Mouse (Mus musculus) stomach, postnatal 0 days (tissue): Measurements from ENCODE around the gene 6030408B16Rik. TPM values are rescaled to one million over a fixed set of nuclear protein-coding genes. Genes with fewer than 3 reads are reported as not detected.
A peak's percentile ranks its signal among the peaks of the same experiment; 100 is the strongest.

ENCODE experiments used
- ATAC-seq: fragments of 200-750 bp; cut with Nextera tagmentation; 2 replicates; pipeline ENCODE4 v1.8.0; 2017; ENCODE audit not compliant: low FRiP score, low TSS enrichment
- DNase-seq: peaks from one replicate; pipeline ENCODE4 v3.0.0-alpha.2; 2016; ENCODE audit warnings: low spot score
- H3K27ac ChIP-seq: fragments of 300-500 bp; sonication (generic); replicated peaks from 2 replicates; pipeline ENCODE4 v1.5.1; 2014; ENCODE audit warnings: mild to moderate bottlenecking, control low read depth
- H3K27me3 ChIP-seq: fragments of 300-500 bp; sonication (generic); 2 replicates; pipeline ENCODE4 v1.6.1; 2014; ENCODE audit warnings: low read length; ENCODE audit not compliant: control insufficient read depth, insufficient read depth
- H3K36me3 ChIP-seq: fragments of 300-500 bp; sonication (generic); 2 replicates; pipeline ENCODE4 v1.6.1; 2014; ENCODE audit warnings: low read length, mixed read lengths; ENCODE audit not compliant: control insufficient read depth, insufficient read depth
- H3K4me1 ChIP-seq: fragments of 300-500 bp; sonication (generic); replicated peaks from 2 replicates; pipeline ENCODE4 v1.6.1; 2014; ENCODE audit warnings: antibody characterized with exemption; ENCODE audit not compliant: control insufficient read depth, insufficient read depth
- H3K4me2 ChIP-seq: fragments of 300-500 bp; sonication (generic); replicated peaks from 2 replicates; pipeline ENCODE4 v1.6.1; 2014; ENCODE audit warnings: low read depth, mild to moderate bottlenecking, control low read depth, moderate library complexity
- H3K4me3 ChIP-seq: fragments of 300-500 bp; sonication (generic); 2 replicates; pipeline ENCODE4 v1.5.1; 2014; ENCODE audit warnings: low read depth, low read length, control low read depth
- H3K9ac ChIP-seq: fragments of 300-500 bp; sonication (generic); 2 replicates; pipeline ENCODE4 v1.6.1; 2014; ENCODE audit warnings: mild to moderate bottlenecking, low read length, control low read depth, mixed read lengths
- H3K9me3 ChIP-seq: fragments of 300-500 bp; sonication (generic); 2 replicates; pipeline ENCODE4 v1.6.1; 2016; ENCODE audit warnings: low read length; ENCODE audit not compliant: control insufficient read depth
- CTCF ChIP-seq: IDR thresholded peaks from 2 replicates; pipeline ENCODE4 v1.5.1; 2016; ENCODE audit warnings: antibody characterized with exemption, low read depth, mild to moderate bottlenecking, moderate library complexity
- EP300 ChIP-seq: optimal IDR thresholded peaks from 2 replicates; pipeline ENCODE3; 2016; ENCODE audit warnings: antibody characterized with exemption
- WGBS: fragments of 180-500 bp; shearing (Covaris S2); extraction: QIAGEN DNeasy Blood & Tissue Kit; methylation state at CpG from one replicate; pipeline ENCODE4 v1.1.7; 2014; 5-methylcytosine and 5-hydroxymethylcytosine counted together
- polyA plus RNA-seq: library from polyadenylated mRNA; unstranded; fragments of >200 nt; fragmentation: Nextera tagmentation; extraction: Ambion mirVana; gene quantifications from 2 replicates; pipeline ENCODE4 v1.2.1, GENCODE M21; 2015

Gene 6030408B16Rik
- polyA plus RNA-seq, 1 experiment from 2014 or later, result 2.4 TPM

DNA sequence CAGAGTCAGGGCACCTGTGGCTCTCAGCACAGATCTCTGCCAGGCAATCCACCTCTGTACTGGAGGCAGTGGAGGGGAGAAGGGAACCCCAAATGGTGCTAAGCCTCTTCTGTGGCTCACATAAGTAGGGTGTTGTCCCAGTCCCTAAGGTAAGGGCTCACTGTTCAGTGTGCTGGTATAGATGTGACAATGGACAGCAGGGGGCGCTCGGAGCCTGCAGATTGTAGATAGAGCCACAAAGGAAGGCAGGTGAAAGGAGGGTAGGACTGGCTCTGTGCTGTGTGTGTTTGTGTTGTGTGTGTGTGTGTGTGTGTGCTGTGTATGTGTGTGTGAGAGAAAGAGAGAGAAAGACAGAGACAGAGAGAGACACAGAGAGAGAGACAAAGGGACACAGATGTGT lies 46.5 kb downstream of the 6030408B16Rik start:
- DNase-seq (peak; percentile 92), ATAC-seq (peak; percentile 82)
- H3K9me3 ChIP-seq, result no peaks in the 10 kb centered on the region
- H3K9ac ChIP-seq, result no peak overlapping the region
- H3K27ac ChIP-seq, result peak overlapping the region; percentile 58
- no peaks in the 10 kb centered on the region for H3K4me1 ChIP-seq
- TF ChIP-seq CTCF, result peak; percentile 100
- TF ChIP-seq EP300, result no peak
- H3K36me3 ChIP-seq, result no peaks in the 10 kb centered on the region
- H3K27me3 ChIP-seq, result no peaks in the 10 kb centered on the region
- H3K4me2 ChIP-seq, result no peak overlapping the region
- 0% methylated on average over 2 of the region's 2 CpGs for WGBS
- no peak overlapping the region for H3K4me3 ChIP-seq

DNA sequence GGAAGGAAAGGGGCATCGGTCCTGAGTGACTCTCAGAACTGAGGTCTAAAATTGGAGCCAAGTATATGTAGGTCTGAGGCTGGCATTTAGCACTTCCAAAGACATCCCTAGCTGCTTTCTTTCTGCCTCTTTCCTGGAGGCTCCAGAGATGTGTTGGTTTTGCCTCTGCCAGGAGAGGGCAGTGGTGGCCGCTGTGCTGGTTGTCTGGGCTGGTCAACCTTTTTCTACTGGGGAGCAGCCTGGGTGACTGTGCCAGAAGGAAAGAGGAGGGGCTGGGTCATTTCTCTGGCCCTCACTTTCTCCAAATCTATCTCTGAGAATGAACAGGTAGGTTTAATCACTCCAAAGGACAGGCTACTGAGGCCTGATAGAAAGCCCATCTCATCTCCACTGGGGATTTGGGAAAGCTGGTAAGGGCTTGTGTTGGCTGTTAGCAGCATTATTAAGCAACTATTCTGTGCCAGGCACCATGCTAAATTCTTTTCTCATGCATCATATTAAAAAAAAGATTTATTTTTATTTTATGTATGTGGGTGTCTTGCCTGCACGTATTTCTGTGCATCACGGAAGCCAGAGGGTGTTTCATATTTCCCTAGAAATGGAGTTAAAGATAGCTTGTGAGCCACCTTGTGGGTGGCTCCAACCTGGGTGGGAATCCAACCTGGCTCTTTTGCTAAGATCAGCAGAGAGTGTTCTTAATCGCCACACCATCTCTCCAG lies 48.9 kb downstream of the 6030408B16Rik start:
- no peaks in the 10 kb centered on the region for H3K9me3 ChIP-seq
- DNase-seq (peak; percentile 78), ATAC-seq (no peak)
- no peak overlapping the region for H3K4me3 ChIP-seq
- 60% methylated on average over 5 of the region's 5 CpGs for WGBS
- no peak for TF ChIP-seq EP300
- TF ChIP-seq CTCF, result peak; percentile 87
- H3K9ac ChIP-seq, result no peak overlapping the region
- H3K36me3 ChIP-seq, result no peaks in the 10 kb centered on the region
- H3K4me1 ChIP-seq, result no peaks in the 10 kb centered on the region
- no peak overlapping the region for H3K4me2 ChIP-seq
- H3K27me3 ChIP-seq, result no peaks in the 10 kb centered on the region
- H3K27ac ChIP-seq, result no peak overlapping the region

Other genes with a start within 250 kb of the 6030408B16Rik start
- not detected in 2 replicates for gene Gm47841, start 245.8 kb upstream of the 6030408B16Rik start, polyA plus RNA-seq
- 0.19 and 0.22 TPM in 2 replicates for gene Fignl2, start 214.6 kb upstream of the 6030408B16Rik start, polyA plus RNA-seq
- gene Ankrd33, start 177.5 kb upstream of the 6030408B16Rik start, polyA plus RNA-seq, result not detected in 2 replicates
- gene Acvrl1, start 164.7 kb upstream of the 6030408B16Rik start, polyA plus RNA-seq, result 13.5 and 15.2 TPM in 2 replicates
- 6.9 and 8.1 TPM in 2 replicates for gene Acvr1b, start 119.1 kb upstream of the 6030408B16Rik start, polyA plus RNA-seq
- 2.0 TPM in 2 replicates for gene Grasp, start 69.0 kb upstream of the 6030408B16Rik start, polyA plus RNA-seq
- gene Nr4a1, start 38.9 kb upstream of the 6030408B16Rik start, polyA plus RNA-seq, result 9.4 and 17.1 TPM in 2 replicates
- 49.3 and 50.4 TPM in 2 replicates for gene Atg101, start 8.9 kb upstream of the 6030408B16Rik start, polyA plus RNA-seq
- 63.0 and 75.8 TPM in 2 replicates for gene Krt80, start 77.0 kb downstream of the 6030408B16Rik start, polyA plus RNA-seq
- gene Krt7, start 117.8 kb downstream of the 6030408B16Rik start, polyA plus RNA-seq, result 191 and 207 TPM in 2 replicates
- gene Krt87, start 145.6 kb downstream of the 6030408B16Rik start, polyA plus RNA-seq, result 0.23 and 0.24 TPM in 2 replicates
- 0.15 TPM in 1 of 2 replicates, not detected in the other for gene Krt88, start 154.5 kb downstream of the 6030408B16Rik start, polyA plus RNA-seq
- gene Krt81, start 170.5 kb downstream of the 6030408B16Rik start, polyA plus RNA-seq, result not detected in 2 replicates
- gene Krt86, start 180.3 kb downstream of the 6030408B16Rik start, polyA plus RNA-seq, result 0.05 TPM in 1 of 2 replicates, not detected in the other
- 0.16 TPM in 1 of 2 replicates, not detected in the other for gene Krt83, start 198.3 kb downstream of the 6030408B16Rik start, polyA plus RNA-seq
- not detected in 2 replicates for gene Gm49425, start 224.0 kb downstream of the 6030408B16Rik start, polyA plus RNA-seq
- gene Krt84, start 239.6 kb downstream of the 6030408B16Rik start, polyA plus RNA-seq, result 0.10 and 0.15 TPM in 2 replicates